Mouse (Mus musculus) hindbrain, embryonic 10.5 days (tissue): Measurements from ENCODE around the gene Aspg. TPM values are rescaled to one million over a fixed set of nuclear protein-coding genes. Genes with fewer than 3 reads are reported as not detected.

Source experiments
- DNase-seq: peaks from one replicate; pipeline ENCODE4 v3.0.0-alpha.2; 2017; ENCODE audit warnings: low spot score
- H3K27ac ChIP-seq: fragments of 300-500 bp; sonication (generic); 2 replicates; pipeline ENCODE4 v1.5.1; 2016; ENCODE audit warnings: mild to moderate bottlenecking, moderate library complexity
- H3K27me3 ChIP-seq: fragments of 300-500 bp; sonication (generic); 2 replicates; pipeline ENCODE4 v1.6.1; 2016; ENCODE audit warnings: mild to moderate bottlenecking; ENCODE audit not compliant: poor library complexity, insufficient read depth, severe bottlenecking
- H3K36me3 ChIP-seq: fragments of 300-500 bp; sonication (generic); 2 replicates; pipeline ENCODE4 v1.6.1; 2016; ENCODE audit warnings: mild to moderate bottlenecking, moderate library complexity
- H3K4me1 ChIP-seq: fragments of 300-500 bp; sonication (generic); replicated peaks from 2 replicates; pipeline ENCODE4 v1.6.1; 2016; ENCODE audit warnings: mild to moderate bottlenecking
- H3K4me3 ChIP-seq: fragments of 300-500 bp; sonication (generic); 2 replicates; pipeline ENCODE4 v1.5.1; 2016; ENCODE audit warnings: mild to moderate bottlenecking, moderate library complexity
- H3K9me3 ChIP-seq: fragments of 300-500 bp; sonication (generic); 2 replicates; pipeline ENCODE4 v1.6.1; 2016; ENCODE audit warnings: mild to moderate bottlenecking, moderate library complexity
- WGBS: fragments of 180-500 bp; shearing (Covaris S2); methylation state at CpG from one replicate; pipeline ENCODE4 v1.1.7; 2016; 5-methylcytosine and 5-hydroxymethylcytosine counted together
- polyA plus RNA-seq: library from polyadenylated mRNA; unstranded; fragments of >200 nt; fragmentation: Nextera tagmentation; extraction: Ambion mirVana; gene quantifications from 2 replicates; pipeline ENCODE4 v1.2.1, GENCODE M21; 2016

The Aspg gene
- polyA plus RNA-seq = 1.4 and 2.1 TPM in 2 replicates

GRCm38 (mm10) chr12:112106541-112106971, at the start of gene Aspg:
Gene Aspg, plus strand, starts transcription at chr12:112106679.
- peaks cover 19% of the 10 kb centered on the region for H3K4me1 ChIP-seq
- H3K4me3 ChIP-seq = peak within 1 kb of the TSS; percentile 41
- DNase-seq = peak; percentile 44
- H3K36me3 ChIP-seq = no peaks in the 10 kb centered on the region
- H3K27ac ChIP-seq = peak within 1 kb of the TSS; percentile 65; the same call in 1 of the 2 replicates
- 3% methylated on average over 14 of the region's 14 CpGs for WGBS
- H3K9me3 ChIP-seq = no peaks in the 10 kb centered on the region
- peaks cover 25% of the 10 kb centered on the region for H3K27me3 ChIP-seq

- no peaks in the 10 kb centered on the region for H3K36me3 ChIP-seq
- peak; percentile 81 for DNase-seq
- H3K27me3 ChIP-seq = no peaks in the 10 kb centered on the region
- no peaks in the 10 kb centered on the region for H3K4me1 ChIP-seq
- no peak overlapping the region for H3K4me3 ChIP-seq
- H3K9me3 ChIP-seq = no peaks in the 10 kb centered on the region
- H3K27ac ChIP-seq = no peak overlapping the region
- 10% methylated on average over 6 of the region's 6 CpGs for WGBS
Measured at GRCm38 (mm10) chr12:112077651-112078050, 28.8 kb upstream of the Aspg start.

GRCm38 (mm10) chr12:112079911-112080310, 26.6 kb upstream of the Aspg start:
- no peak for DNase-seq
- Histone ChIP-seq H3K36me3 (no peaks in the 10 kb centered on the region), H3K9me3 (no peaks in the 10 kb centered on the region), H3K27ac (no peak overlapping the region), H3K4me3 (no peak overlapping the region), H3K27me3 (no peaks in the 10 kb centered on the region), H3K4me1 (no peaks in the 10 kb centered on the region)
- WGBS = 83% methylated on average over 8 of the region's 8 CpGs

- Histone ChIP-seq H3K27ac (no peak overlapping the region), H3K4me1 (no peaks in the 10 kb centered on the region), H3K36me3 (no peaks in the 10 kb centered on the region), H3K4me3 (no peak overlapping the region), H3K27me3 (no peaks in the 10 kb centered on the region), H3K9me3 (no peaks in the 10 kb centered on the region)
- DNase-seq = no peak
- 92% methylated on average over 4 of the region's 4 CpGs for WGBS
Measured at GRCm38 (mm10) chr12:112080911-112081310, 25.6 kb upstream of the Aspg start.

- Histone ChIP-seq H3K27me3 (no peaks in the 10 kb centered on the region), H3K9me3 (no peaks in the 10 kb centered on the region), H3K4me3 (no peak overlapping the region), H3K36me3 (no peaks in the 10 kb centered on the region), H3K4me1 (no peaks in the 10 kb centered on the region), H3K27ac (no peak overlapping the region)
- no peak for DNase-seq
- 76% methylated on average over 1 of the region's 1 CpGs for whole genome bisulfite sequencing
Measured at GRCm38 (mm10) chr12:112082241-112082640, 24.2 kb upstream of the Aspg start.

- Histone ChIP-seq H3K4me3 (no peak overlapping the region), H3K27me3 (peaks cover 8% of the 10 kb centered on the region; the same call in 1 of the 2 replicates), H3K27ac (no peak overlapping the region), H3K9me3 (no peaks in the 10 kb centered on the region), H3K4me1 (peaks cover 4% of the 10 kb centered on the region; the same call in 1 of the 2 replicates), H3K36me3 (no peaks in the 10 kb centered on the region)
- DNase-seq = no peak
- WGBS = 91% methylated on average over 3 of the region's 3 CpGs
Measured at GRCm38 (mm10) chr12:112086250-112086649, 20.2 kb upstream of the Aspg start.

- no peak for DNase-seq
- WGBS = 83% methylated on average over 6 of the region's 6 CpGs
- peaks cover 4% of the 10 kb centered on the region; the same call in 1 of the 2 replicates for H3K4me1 ChIP-seq
Measured at GRCm38 (mm10) chr12:112086726-112087125, 19.8 kb upstream of the Aspg start.

GRCm38 (mm10) chr12:112088609-112089324, 17.7 kb upstream of the Aspg start:
- H3K27ac ChIP-seq = no peak overlapping the region
- no peak for DNase-seq
- H3K27me3 ChIP-seq = peaks cover 11% of the 10 kb centered on the region; the same call in 1 of the 2 replicates
- no peak overlapping the region for H3K4me3 ChIP-seq
- peaks cover 4% of the 10 kb centered on the region; the same call in 1 of the 2 replicates for H3K4me1 ChIP-seq
- 72% methylated on average over 12 of the region's 12 CpGs for WGBS
- H3K36me3 ChIP-seq = no peaks in the 10 kb centered on the region
- no peaks in the 10 kb centered on the region for H3K9me3 ChIP-seq

More at GRCm38 (mm10) chr12:112086726-112087125, 19.8 kb upstream of the Aspg start:
- Histone ChIP-seq H3K27ac (no peak overlapping the region), H3K36me3 (no peaks in the 10 kb centered on the region), H3K4me3 (no peak overlapping the region), H3K27me3 (peaks cover 9% of the 10 kb centered on the region; the same call in 1 of the 2 replicates), H3K9me3 (no peaks in the 10 kb centered on the region)

GRCm38 (mm10) chr12:112091054-112091453, 15.4 kb upstream of the Aspg start:
- Histone ChIP-seq H3K4me1 (peaks cover 4% of the 10 kb centered on the region; the same call in 1 of the 2 replicates), H3K4me3 (no peak overlapping the region), H3K36me3 (no peaks in the 10 kb centered on the region), H3K9me3 (no peaks in the 10 kb centered on the region), H3K27ac (no peak overlapping the region), H3K27me3 (peaks cover 11% of the 10 kb centered on the region; the same call in 1 of the 2 replicates)
- WGBS = 8% methylated on average over 12 of the region's 12 CpGs
- peak; percentile 68 for DNase-seq

- Histone ChIP-seq H3K9me3 (no peaks in the 10 kb centered on the region), H3K27me3 (peaks cover 11% of the 10 kb centered on the region; the same call in 1 of the 2 replicates), H3K4me3 (no peak overlapping the region), H3K4me1 (peaks cover 4% of the 10 kb centered on the region; the same call in 1 of the 2 replicates), H3K36me3 (no peaks in the 10 kb centered on the region), H3K27ac (no peak overlapping the region)
- WGBS = 84% methylated on average over 8 of the region's 8 CpGs
- DNase-seq = no peak
Measured at GRCm38 (mm10) chr12:112094261-112094880, 12.1 kb upstream of the Aspg start.

GRCm38 (mm10) chr12:112096051-112096732, 10.3 kb upstream of the Aspg start:
- Histone ChIP-seq H3K27me3 (0 out of 2 replicates have a peak, but pooled peaks cover 4% of the 10 kb centered on the region), H3K4me3 (no peak overlapping the region), H3K27ac (no peak overlapping the region), H3K9me3 (no peaks in the 10 kb centered on the region), H3K36me3 (no peaks in the 10 kb centered on the region), H3K4me1 (no peaks in the 10 kb centered on the region)
- DNase-seq = no peak
- WGBS = 81% methylated on average over 13 of the region's 13 CpGs

GRCm38 (mm10) chr12:112096733-112097117, 9.8 kb upstream of the Aspg start:
- 80% methylated on average over 8 of the region's 8 CpGs for WGBS
- Histone ChIP-seq H3K9me3 (no peaks in the 10 kb centered on the region), H3K27me3 (0 out of 2 replicates have a peak, but pooled peaks cover 2% of the 10 kb centered on the region), H3K4me1 (peaks cover 5% of the 10 kb centered on the region; the same call in 1 of the 2 replicates), H3K27ac (no peak overlapping the region), H3K4me3 (no peak overlapping the region), H3K36me3 (no peaks in the 10 kb centered on the region)
- no peak for DNase-seq
